Mouse (Mus musculus): ENCODE measurements around the gene Mfsd6. TPM values are rescaled to one million over a fixed set of nuclear protein-coding genes. Genes with fewer than 3 reads are reported as not detected.

Gene Mfsd6
- polyA plus RNA-seq, 1 experiment = 9.2 TPM

GRCm38 (mm10) chr1:52663228-52663627 is 64.0 kb downstream of the Mfsd6 start:
- peaks cover 5% of the 10 kb centered on the region; the same call in 1 of the 2 replicates for H3K36me3 ChIP-seq (ENCODE audit: control insufficient read depth, insufficient read depth, low read length)
- no peak for DNase-seq
- H3K27me3 ChIP-seq (ENCODE audit: control insufficient read depth, insufficient read depth, low read length) = no peaks in the 10 kb centered on the region
- H3K4me1 ChIP-seq (replicated peaks; ENCODE audit: control insufficient read depth, insufficient read depth, low read length) = no peaks in the 10 kb centered on the region
- no peak overlapping the region for H3K4me3 ChIP-seq (ENCODE audit: control insufficient read depth, insufficient read depth, low read length)
- TF ChIP-seq CTCF (IDR thresholded peaks at IDR 0.05; ENCODE audit: borderline replicate concordance, control insufficient read depth, extremely low read depth, insufficient read depth, low read length, poor library complexity) = no peak
- no peak for TF ChIP-seq POLR2A (IDR thresholded peaks at IDR 0.05; ENCODE audit: control insufficient read depth, extremely low read depth, insufficient read depth, low read length, poor library complexity)
- H3K27ac ChIP-seq (ENCODE audit: control insufficient read depth, insufficient read depth, low read length) = no peak overlapping the region
- 97% methylated on average over 7 of the region's 7 CpGs for WGBS

- TF ChIP-seq CTCF (IDR thresholded peaks at IDR 0.05; ENCODE audit: borderline replicate concordance, control insufficient read depth, extremely low read depth, insufficient read depth, low read length, poor library complexity) (no peak), POLR2A (IDR thresholded peaks at IDR 0.05; ENCODE audit: control insufficient read depth, extremely low read depth, insufficient read depth, low read length, poor library complexity) (no peak)
- Histone ChIP-seq H3K27ac (ENCODE audit: control insufficient read depth, insufficient read depth, low read length) (no peak overlapping the region), H3K4me1 (replicated peaks; ENCODE audit: control insufficient read depth, insufficient read depth, low read length) (no peaks in the 10 kb centered on the region), H3K27me3 (ENCODE audit: control insufficient read depth, insufficient read depth, low read length) (no peaks in the 10 kb centered on the region), H3K4me3 (ENCODE audit: control insufficient read depth, insufficient read depth, low read length) (no peak overlapping the region), H3K36me3 (ENCODE audit: control insufficient read depth, insufficient read depth, low read length) (peaks cover 5% of the 10 kb centered on the region; the same call in 1 of the 2 replicates)
- DNase-seq = no peak
- WGBS = 97% methylated on average over 12 of the region's 12 CpGs
These were observed 66.5 kb downstream of the Mfsd6 start for GRCm38 (mm10) chr1:52660765-52661164.

DNA sequence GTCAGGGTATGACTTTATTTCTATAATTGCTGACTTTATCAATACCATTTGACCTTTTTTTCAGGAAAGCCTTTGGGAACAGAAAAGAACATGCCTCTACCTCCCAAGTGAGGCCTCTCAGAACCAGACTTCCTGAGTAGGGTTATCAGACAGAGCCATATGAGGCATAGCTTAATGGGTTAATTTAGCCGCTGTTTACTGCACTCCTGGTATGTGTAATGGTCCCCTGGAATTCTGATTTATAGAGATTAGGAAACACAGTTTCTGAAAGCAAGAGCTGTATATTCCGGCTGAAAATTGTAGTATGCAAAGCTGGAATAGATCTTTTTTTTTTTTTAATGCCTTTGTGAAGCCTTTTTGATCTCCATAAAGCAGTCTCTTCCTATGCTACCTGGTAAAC is 67.0 kb downstream of the Mfsd6 start:
- TF ChIP-seq POLR2A (IDR thresholded peaks at IDR 0.05; ENCODE audit: control insufficient read depth, extremely low read depth, insufficient read depth, low read length, poor library complexity) (no peak), CTCF (IDR thresholded peaks at IDR 0.05; ENCODE audit: borderline replicate concordance, control insufficient read depth, extremely low read depth, insufficient read depth, low read length, poor library complexity) (no peak)
- no peaks in the 10 kb centered on the region for H3K27me3 ChIP-seq (ENCODE audit: control insufficient read depth, insufficient read depth, low read length)
- H3K4me1 ChIP-seq (replicated peaks; ENCODE audit: control insufficient read depth, insufficient read depth, low read length) = peaks cover under 1% of the 10 kb centered on the region; the same call in 1 of the 2 replicates
- peaks cover 5% of the 10 kb centered on the region; the same call in 1 of the 2 replicates for H3K36me3 ChIP-seq (ENCODE audit: control insufficient read depth, insufficient read depth, low read length)
- no peak overlapping the region for H3K4me3 ChIP-seq (ENCODE audit: control insufficient read depth, insufficient read depth, low read length)
- DNase-seq = no peak
- H3K27ac ChIP-seq (ENCODE audit: control insufficient read depth, insufficient read depth, low read length) = no peak overlapping the region
- WGBS = 97% methylated on average over 2 of the region's 2 CpGs

DNA sequence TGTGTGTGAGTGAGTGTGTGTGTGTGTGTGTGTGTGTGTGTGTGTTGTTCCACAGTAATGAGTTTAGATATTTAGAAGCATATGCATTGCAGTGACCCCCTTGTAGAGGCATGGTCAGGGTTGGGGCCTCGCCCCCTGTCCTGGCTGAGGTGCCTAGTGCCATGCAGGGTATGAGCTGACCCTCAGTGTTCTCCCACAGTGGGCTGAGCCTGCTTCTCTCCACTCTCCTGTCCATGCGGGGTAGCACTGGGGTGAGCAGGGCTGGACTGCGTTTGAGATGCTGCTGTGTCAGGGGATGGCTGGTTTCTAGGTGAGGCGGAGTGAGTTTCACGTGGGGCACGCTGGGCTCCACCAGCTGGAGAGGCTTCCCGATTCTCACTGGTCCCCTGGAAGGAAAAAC is 69.1 kb downstream of the Mfsd6 start:
- Histone ChIP-seq H3K27me3 (ENCODE audit: control insufficient read depth, insufficient read depth, low read length) (no peaks in the 10 kb centered on the region), H3K4me1 (replicated peaks; ENCODE audit: control insufficient read depth, insufficient read depth, low read length) (peaks cover 5% of the 10 kb centered on the region; the same call in 1 of the 2 replicates), H3K4me3 (ENCODE audit: control insufficient read depth, insufficient read depth, low read length) (no peak overlapping the region), H3K27ac (ENCODE audit: control insufficient read depth, insufficient read depth, low read length) (no peak overlapping the region), H3K36me3 (ENCODE audit: control insufficient read depth, insufficient read depth, low read length) (peaks cover 5% of the 10 kb centered on the region; the same call in 1 of the 2 replicates)
- DNase-seq = no peak
- no peak for TF ChIP-seq CTCF (IDR thresholded peaks at IDR 0.05; ENCODE audit: borderline replicate concordance, control insufficient read depth, extremely low read depth, insufficient read depth, low read length, poor library complexity)
- TF ChIP-seq POLR2A (IDR thresholded peaks at IDR 0.05; ENCODE audit: control insufficient read depth, extremely low read depth, insufficient read depth, low read length, poor library complexity) = no peak
- 95% methylated on average over 7 of the region's 7 CpGs for WGBS

DNA sequence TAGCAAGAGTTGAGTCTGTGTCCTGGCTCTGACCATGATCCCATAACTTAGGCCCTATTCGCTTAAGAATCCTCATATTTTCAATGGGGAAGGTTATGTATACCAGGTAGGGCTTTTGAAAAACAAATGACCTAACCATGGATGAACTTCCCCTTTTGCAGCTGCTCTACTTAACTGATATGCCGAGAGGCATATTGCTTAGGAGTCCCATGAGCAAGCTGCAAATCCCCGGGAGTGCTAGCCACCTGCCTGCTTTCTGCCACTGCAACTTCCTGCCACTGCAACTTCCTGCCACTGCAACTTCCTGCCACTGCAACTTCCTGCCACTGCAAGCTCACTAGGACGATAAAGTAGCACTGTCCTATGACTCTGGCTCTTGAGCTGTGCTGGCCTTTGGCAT is 72.1 kb downstream of the Mfsd6 start:
- WGBS = 23% methylated on average over 4 of the region's 4 CpGs
- Histone ChIP-seq H3K27me3 (ENCODE audit: control insufficient read depth, insufficient read depth, low read length) (no peaks in the 10 kb centered on the region), H3K36me3 (ENCODE audit: control insufficient read depth, insufficient read depth, low read length) (peaks cover 4% of the 10 kb centered on the region; the same call in 1 of the 2 replicates), H3K4me3 (ENCODE audit: control insufficient read depth, insufficient read depth, low read length) (no peak overlapping the region), H3K27ac (ENCODE audit: control insufficient read depth, insufficient read depth, low read length) (peak overlapping the region; percentile 93), H3K4me1 (replicated peaks; ENCODE audit: control insufficient read depth, insufficient read depth, low read length) (peaks cover 11% of the 10 kb centered on the region)
- DNase-seq = peak; percentile 57
- no peak for TF ChIP-seq POLR2A (IDR thresholded peaks at IDR 0.05; ENCODE audit: control insufficient read depth, extremely low read depth, insufficient read depth, low read length, poor library complexity)
- TF ChIP-seq CTCF (IDR thresholded peaks at IDR 0.05; ENCODE audit: borderline replicate concordance, control insufficient read depth, extremely low read depth, insufficient read depth, low read length, poor library complexity) = no peak

GRCm38 (mm10) chr1:52653366-52653765 is 73.9 kb downstream of the Mfsd6 start:
- Histone ChIP-seq H3K36me3 (ENCODE audit: control insufficient read depth, insufficient read depth, low read length) (peaks cover 12% of the 10 kb centered on the region; the same call in 1 of the 2 replicates), H3K27me3 (ENCODE audit: control insufficient read depth, insufficient read depth, low read length) (no peaks in the 10 kb centered on the region), H3K4me1 (replicated peaks; ENCODE audit: control insufficient read depth, insufficient read depth, low read length) (peaks cover 23% of the 10 kb centered on the region), H3K4me3 (ENCODE audit: control insufficient read depth, insufficient read depth, low read length) (no peak overlapping the region), H3K27ac (ENCODE audit: control insufficient read depth, insufficient read depth, low read length) (no peak overlapping the region)
- 26% methylated on average over 1 of the region's 1 CpGs for WGBS
- TF ChIP-seq CTCF (IDR thresholded peaks at IDR 0.05; ENCODE audit: borderline replicate concordance, control insufficient read depth, extremely low read depth, insufficient read depth, low read length, poor library complexity) (no peak), POLR2A (IDR thresholded peaks at IDR 0.05; ENCODE audit: control insufficient read depth, extremely low read depth, insufficient read depth, low read length, poor library complexity) (no peak)
- DNase-seq = no peak
